Mouse (Mus musculus) stomach, embryonic 16.5 days (tissue): ENCODE measurements around the gene Gm20695. TPM values are rescaled to one million over a fixed set of nuclear protein-coding genes. Genes with fewer than 3 reads are reported as not detected.
"Not testable (repeated sequence)": the region's sequence is repeated elsewhere in the genome, so short reads cannot be mapped to it uniquely, and the experiment has no call there.

Experiments
- ATAC-seq: fragments of 200-750 bp; cut with Nextera tagmentation; 2 replicates; pipeline ENCODE4 v1.8.0; 2017; ENCODE audit warnings: moderate number of reproducible peaks, moderate TSS enrichment; ENCODE audit not compliant: insufficient read depth, low FRiP score
- H3K27ac ChIP-seq: fragments of 300-500 bp; sonication (generic); 2 replicates; pipeline ENCODE4 v1.5.1; 2014; ENCODE audit warnings: low read length
- H3K27me3 ChIP-seq: fragments of 300-500 bp; sonication (generic); 2 replicates; pipeline ENCODE4 v1.6.1; 2014; ENCODE audit warnings: low read length, control low read depth, mixed read lengths; ENCODE audit not compliant: control insufficient read depth, insufficient read depth
- H3K36me3 ChIP-seq: fragments of 300-500 bp; sonication (generic); 2 replicates; pipeline ENCODE4 v1.6.1; 2014; ENCODE audit warnings: low read length; ENCODE audit not compliant: control insufficient read depth, insufficient read depth
- H3K4me1 ChIP-seq: fragments of 300-500 bp; sonication (generic); 2 replicates; pipeline ENCODE4 v1.6.1; 2014; ENCODE audit warnings: low read length, control low read depth, mixed read lengths; ENCODE audit not compliant: control insufficient read depth, insufficient read depth
- H3K4me2 ChIP-seq: fragments of 300-500 bp; sonication (generic); 2 replicates; pipeline ENCODE4 v1.6.1; 2014; ENCODE audit warnings: low read depth, low read length, mixed read lengths
- H3K4me3 ChIP-seq: fragments of 300-500 bp; sonication (generic); replicated peaks from 2 replicates; pipeline ENCODE4 v1.5.1; 2014; ENCODE audit warnings: mild to moderate bottlenecking, low read length
- H3K9ac ChIP-seq: fragments of 300-500 bp; sonication (generic); 2 replicates; pipeline ENCODE4 v1.6.1; 2014; ENCODE audit warnings: low read length
- H3K9me3 ChIP-seq: fragments of 300-500 bp; sonication (generic); replicated peaks from 2 replicates; pipeline ENCODE4 v1.6.1; 2016; ENCODE audit warnings: low read length, control low read depth; ENCODE audit not compliant: control insufficient read depth
- WGBS: fragments of 180-500 bp; shearing (Covaris S2); extraction: QIAGEN DNeasy Blood & Tissue Kit; methylation state at CpG from one replicate; pipeline ENCODE4 v1.1.7; 2014; 5-methylcytosine and 5-hydroxymethylcytosine counted together
- polyA plus RNA-seq: library from polyadenylated mRNA; unstranded; fragments of >200 nt; fragmentation: Nextera tagmentation; extraction: Ambion mirVana; gene quantifications from 2 replicates; pipeline ENCODE4 v1.2.1, GENCODE M21; 2015

The Gm20695 gene
- polyA plus RNA-seq, 1 experiment from 2014 or later = 2.4 TPM

- H3K9ac ChIP-seq, H3K4me3 ChIP-seq, H3K27me3 ChIP-seq, H3K4me2 ChIP-seq, H3K36me3 ChIP-seq, H3K9me3 ChIP-seq, H3K27ac ChIP-seq, ATAC-seq, H3K4me1 ChIP-seq: not testable (repeated sequence)
- WGBS = 86% methylated on average over 10 of the region's 13 CpGs
Measured at GRCm38 (mm10) chr16:3851301-3851700, 33.1 kb upstream of the Gm20695 start.

GRCm38 (mm10) chr16:3852586-3852985 lies 31.9 kb upstream of the Gm20695 start:
- H3K27ac ChIP-seq = no peak overlapping the region
- 44% methylated on average over 12 of the region's 12 CpGs for WGBS
- H3K4me3 ChIP-seq = no peak overlapping the region
- no peak overlapping the region for H3K9ac ChIP-seq
- no peaks in the 10 kb centered on the region for H3K27me3 ChIP-seq
- no peak overlapping the region for H3K4me2 ChIP-seq
- H3K36me3 ChIP-seq = no peaks in the 10 kb centered on the region
- peaks cover 5% of the 10 kb centered on the region; the same call in 1 of the 2 replicates for H3K4me1 ChIP-seq
- H3K9me3 ChIP-seq = no peaks in the 10 kb centered on the region
- ATAC-seq = 0 out of 2 replicates have a peak, but pooled peaks have one; percentile 44

- ATAC-seq = no peak
- no peak overlapping the region for H3K27ac ChIP-seq
- H3K4me3 ChIP-seq = no peak overlapping the region
- H3K9me3 ChIP-seq = no peaks in the 10 kb centered on the region
- no peaks in the 10 kb centered on the region for H3K4me1 ChIP-seq
- no peak overlapping the region for H3K9ac ChIP-seq
- no peaks in the 10 kb centered on the region for H3K36me3 ChIP-seq
- H3K4me2 ChIP-seq = no peak overlapping the region
- H3K27me3 ChIP-seq = no peaks in the 10 kb centered on the region
- 69% methylated on average over 11 of the region's 11 CpGs for WGBS
Measured at GRCm38 (mm10) chr16:3854437-3855182, 29.8 kb upstream of the Gm20695 start.

GRCm38 (mm10) chr16:3855776-3856175 lies 28.7 kb upstream of the Gm20695 start:
- Histone ChIP-seq H3K9me3 (no peaks in the 10 kb centered on the region), H3K4me2 (no peak overlapping the region), H3K27me3 (no peaks in the 10 kb centered on the region), H3K36me3 (no peaks in the 10 kb centered on the region), H3K9ac (no peak overlapping the region), H3K4me1 (no peaks in the 10 kb centered on the region), H3K27ac (no peak overlapping the region), H3K4me3 (no peak overlapping the region)
- WGBS = 83% methylated on average over 1 of the region's 1 CpGs
- no peak for ATAC-seq

- H3K36me3 ChIP-seq = 0 out of 2 replicates have a peak, but pooled peaks cover 7% of the 10 kb centered on the region
- no peak overlapping the region for H3K9ac ChIP-seq
- no peak overlapping the region for H3K4me3 ChIP-seq
- H3K4me2 ChIP-seq = no peak overlapping the region
- no peaks in the 10 kb centered on the region for H3K27me3 ChIP-seq
- no peaks in the 10 kb centered on the region for H3K9me3 ChIP-seq
- no peak overlapping the region for H3K27ac ChIP-seq
- no peaks in the 10 kb centered on the region for H3K4me1 ChIP-seq
- 94% methylated on average over 4 of the region's 4 CpGs for WGBS
- no peak for ATAC-seq
Measured at GRCm38 (mm10) chr16:3859254-3859653, 25.2 kb upstream of the Gm20695 start.

- peak overlapping the region; percentile 74 for H3K27ac ChIP-seq
Measured at GRCm38 (mm10) chr16:3871815-3872214, 12.6 kb upstream of the Gm20695 start.

GRCm38 (mm10) chr16:3872216-3873047 lies 12.0 kb upstream of the Gm20695 start, which contains the start of gene Naa60:
Naa60 (plus strand) TSS chr16:3872375.
- 3% methylated on average over 47 of the region's 47 CpGs for WGBS
- no peaks in the 10 kb centered on the region for H3K9me3 ChIP-seq

More at GRCm38 (mm10) chr16:3871815-3872214, 12.6 kb upstream of the Gm20695 start:
- 1% methylated on average over 16 of the region's 16 CpGs for WGBS
- Histone ChIP-seq H3K4me1 (peaks cover 16% of the 10 kb centered on the region; the same call in 1 of the 2 replicates), H3K36me3 (peaks cover 6% of the 10 kb centered on the region; the same call in 1 of the 2 replicates), H3K4me2 (peak overlapping the region; percentile 94), H3K4me3 (peak overlapping the region; percentile 71), H3K9me3 (no peaks in the 10 kb centered on the region), H3K9ac (peak overlapping the region; percentile 81), H3K27me3 (no peaks in the 10 kb centered on the region)
- peak; percentile 11; the same call in 1 of the 2 replicates for ATAC-seq

GRCm38 (mm10) chr16:3876346-3876745 lies 8.1 kb upstream of the Gm20695 start:
- Histone ChIP-seq H3K27ac (no peak overlapping the region), H3K4me1 (peaks cover 15% of the 10 kb centered on the region; the same call in 1 of the 2 replicates), H3K4me3 (no peak overlapping the region), H3K9me3 (no peaks in the 10 kb centered on the region), H3K27me3 (no peaks in the 10 kb centered on the region), H3K9ac (no peak overlapping the region), H3K36me3 (no peaks in the 10 kb centered on the region), H3K4me2 (no peak overlapping the region)
- 94% methylated on average over 4 of the region's 4 CpGs for WGBS
- ATAC-seq = no peak

More at GRCm38 (mm10) chr16:3872216-3873047, 12.0 kb upstream of the Gm20695 start, which contains the start of gene Naa60:
- peak; percentile 99 for ATAC-seq
- H3K27me3 ChIP-seq = no peaks in the 10 kb centered on the region
- peak within 1 kb of the TSS; percentile 76 for H3K27ac ChIP-seq
- H3K36me3 ChIP-seq = peaks cover 6% of the 10 kb centered on the region; the same call in 1 of the 2 replicates
- peak within 1 kb of the TSS; percentile 71 for H3K4me3 ChIP-seq
- peaks cover 16% of the 10 kb centered on the region; the same call in 1 of the 2 replicates for H3K4me1 ChIP-seq
- peak within 1 kb of the TSS; percentile 94 for H3K4me2 ChIP-seq
- H3K9ac ChIP-seq = peak within 1 kb of the TSS; percentile 81
